Mouse (Mus musculus) right cerebral cortex, postnatal 36 days (tissue): ENCODE results near the gene Trp53.
A peak's percentile ranks its signal among the peaks of the same experiment; 100 is the strongest.
"Not testable (repeated sequence)": the region's sequence is repeated elsewhere in the genome, so short reads cannot be mapped to it uniquely, and the experiment has no call there.

Source experiments
- DNase-seq, 2 experiments: peaks; one replicate each; pipeline ENCODE4 v3.0.0; 2022; ENCODE audit warnings: low spot score in 2 of 2, mixed read lengths in 1 of 2

Gene Trp53

DNA sequence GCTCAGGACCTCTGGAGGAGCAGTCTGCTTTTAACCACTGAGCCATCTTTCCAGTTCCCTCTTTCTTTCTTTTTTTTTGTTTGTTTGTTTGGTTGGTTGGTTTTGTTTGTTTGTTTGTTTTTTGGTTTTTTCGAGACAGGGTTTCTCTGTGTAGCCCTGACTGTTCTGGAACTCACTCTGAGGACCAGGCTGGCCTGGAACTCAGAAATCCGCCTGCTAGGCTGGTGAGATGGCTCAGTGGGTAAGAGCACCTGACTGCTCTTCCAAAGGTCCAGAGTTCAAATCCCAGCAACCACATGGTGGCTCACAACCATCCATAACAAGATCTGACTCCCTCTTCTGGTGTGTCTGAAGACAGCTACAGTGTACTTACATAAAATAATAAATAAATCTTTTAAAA lies 44.2 kb downstream of the Trp53 start:
- DNase-seq, result not testable (repeated sequence)

DNA sequence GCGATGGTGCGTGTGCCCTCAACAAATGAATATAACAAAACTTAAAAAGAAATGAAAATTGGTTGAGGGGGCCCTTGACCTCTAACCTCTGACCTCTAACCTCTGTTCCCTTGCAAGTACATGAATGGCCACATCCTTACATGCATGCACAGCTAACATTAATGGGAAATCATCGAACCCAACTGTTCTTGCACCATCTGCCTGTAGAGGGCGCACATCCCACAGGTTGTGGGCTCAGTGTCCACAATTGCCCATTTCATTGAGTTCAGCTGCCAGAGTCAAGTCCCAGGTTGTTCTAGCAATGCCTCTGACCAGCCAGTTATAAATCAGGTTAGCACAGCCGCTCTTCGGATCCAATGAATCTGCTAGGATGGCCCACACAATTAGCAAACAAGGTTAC lies 48.1 kb downstream of the Trp53 start:
- DNase-seq, result peak; percentile 41 to 42

DNA sequence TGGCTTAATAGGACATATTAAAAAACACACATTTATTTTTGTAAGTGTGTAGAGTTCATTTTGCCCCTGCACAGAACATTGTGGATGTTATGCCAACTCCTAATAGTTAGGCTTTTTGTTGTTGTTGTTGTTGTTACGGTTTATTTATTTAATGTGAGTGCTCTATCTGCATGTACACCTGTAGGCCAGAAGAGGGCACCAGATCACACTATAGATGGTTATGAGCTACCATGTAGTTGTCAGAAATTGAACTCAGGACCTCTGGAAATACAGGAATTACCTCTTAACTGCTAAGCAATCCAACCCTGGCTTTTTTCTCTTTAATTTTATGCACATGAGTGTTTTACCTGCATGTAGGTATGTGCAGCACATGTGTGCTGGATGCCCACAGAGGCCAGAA lies 49.6 kb downstream of the Trp53 start:
- no peak for DNase-seq

DNA sequence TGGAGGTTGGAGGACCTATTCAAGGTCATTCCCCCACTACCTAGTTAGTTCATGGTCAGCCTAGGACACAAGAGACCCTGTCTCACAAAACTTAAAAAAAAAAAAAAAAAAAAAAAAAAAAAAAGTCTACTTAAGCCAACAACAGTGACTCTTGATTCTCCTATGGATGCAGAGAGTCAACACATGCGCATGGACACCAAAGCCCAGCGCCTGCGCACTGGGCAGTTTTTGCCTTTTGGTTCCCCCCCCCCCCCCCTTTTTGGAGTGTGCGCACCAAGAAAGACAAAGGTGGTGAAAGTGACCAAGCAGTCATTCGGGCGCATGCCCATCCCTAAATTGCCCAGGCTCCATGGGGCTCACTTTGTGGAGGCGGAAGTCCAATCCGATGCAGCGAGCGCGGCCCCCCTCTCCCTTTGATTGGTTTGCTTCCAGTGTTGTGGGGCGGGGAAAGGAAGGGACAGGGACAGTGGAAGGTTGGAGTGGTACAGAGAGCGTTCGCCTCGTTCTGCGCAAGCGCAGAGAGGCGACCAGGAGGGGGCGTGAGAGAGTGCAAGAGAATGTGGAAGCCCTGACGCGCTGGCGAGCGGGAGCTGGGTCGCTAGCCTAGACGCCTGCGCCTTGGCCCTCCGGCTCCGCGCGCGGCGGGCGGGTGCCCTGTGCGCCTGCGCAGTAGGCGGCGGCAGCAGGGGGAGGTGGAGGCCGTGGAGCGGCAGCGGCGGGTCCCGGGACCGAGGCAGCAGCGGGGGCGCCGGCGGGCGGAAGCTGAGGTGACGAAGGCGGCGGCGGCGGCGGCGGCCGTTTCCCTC lies 52.3 kb downstream of the Trp53 start, which contains the start of gene Fxr2:
Fxr2 (plus strand) TSS at position 707 of the 806 bp plus-strand sequence.
- DNase-seq, result peak; percentile 100

DNA sequence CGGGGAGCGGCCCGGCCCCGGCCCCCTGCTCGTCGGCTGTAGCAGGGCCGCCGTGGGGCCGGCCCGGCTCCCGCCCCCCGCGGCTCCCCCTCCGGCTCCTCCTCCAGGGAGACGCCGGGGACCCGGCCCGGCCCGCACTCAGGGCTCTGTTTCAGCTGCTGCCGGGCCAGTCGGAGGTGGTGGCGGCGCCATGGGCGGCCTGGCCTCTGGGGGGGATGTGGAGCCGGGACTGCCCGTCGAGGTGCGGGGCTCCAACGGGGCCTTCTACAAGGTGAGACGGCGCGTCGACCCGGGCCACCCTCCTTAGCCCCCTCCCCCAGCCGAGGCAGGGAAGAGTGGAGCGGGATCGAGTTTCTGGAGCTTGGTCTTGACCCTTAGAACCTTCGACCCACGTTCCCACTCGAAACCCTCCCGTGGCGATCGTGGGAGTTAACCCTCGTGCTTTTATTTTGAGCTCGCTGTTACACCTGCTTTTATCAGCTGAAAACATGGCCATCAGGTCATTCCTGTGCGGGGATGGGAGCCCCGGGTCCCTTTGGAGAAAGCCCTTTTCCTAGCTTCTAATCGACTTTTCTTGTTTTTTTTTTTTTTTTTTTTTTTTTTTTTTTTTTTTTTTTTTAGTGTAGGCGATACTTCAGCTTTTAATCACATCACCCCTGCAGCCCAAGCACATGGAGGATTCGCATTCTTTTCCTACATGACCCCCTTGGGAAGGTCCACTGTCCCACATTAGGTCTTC lies 53.1 kb downstream of the Trp53 start:
- DNase-seq, result peak in 1 of 2 experiments; percentile 26

DNA sequence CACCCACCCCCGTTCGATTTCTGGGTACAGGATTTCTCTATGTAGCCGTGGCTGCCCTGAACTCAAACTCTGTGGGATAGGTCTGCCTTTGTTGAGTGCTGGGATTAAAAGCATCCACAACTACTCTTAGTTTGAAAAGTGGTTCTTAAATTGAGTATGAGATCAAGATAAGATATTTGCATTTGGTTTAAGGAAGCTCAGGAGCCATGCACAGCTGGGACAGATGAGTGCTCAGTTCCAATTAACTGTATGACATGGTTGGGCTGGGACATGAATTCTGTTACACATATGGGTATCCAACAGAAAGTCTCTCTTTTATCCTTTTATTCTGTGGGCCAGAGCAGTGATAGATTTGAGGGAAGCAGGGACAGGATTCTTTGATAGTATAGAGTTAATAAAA lies 55.3 kb downstream of the Trp53 start:
- DNase-seq, result no peak
